Mouse (Mus musculus): Measurements from ENCODE around the gene Ncbp1. TPM values are rescaled to one million over a fixed set of nuclear protein-coding genes. Genes with fewer than 3 reads are reported as not detected.

Ncbp1 gene
- polyA plus RNA-seq, 1 experiment from 2014 or later: 98.3 TPM

GRCm38 (mm10) chr4:46131791-46132190 is 6.6 kb upstream of the Ncbp1 start:
- peaks cover 3% of the 10 kb centered on the region for H3K4me1 ChIP-seq (replicated peaks)
- H3K9me3 ChIP-seq: no peaks in the 10 kb centered on the region
- no peak overlapping the region for H3K27ac ChIP-seq
- no peak overlapping the region for H3K9ac ChIP-seq (replicated peaks)
- no peak overlapping the region for H3K4me2 ChIP-seq (replicated peaks)
- WGBS: 89% methylated on average over 6 of the region's 6 CpGs
- no peak for ATAC-seq
- no peaks in the 10 kb centered on the region for H3K27me3 ChIP-seq
- H3K4me3 ChIP-seq (replicated peaks): no peak overlapping the region
- H3K36me3 ChIP-seq: peaks cover 73% of the 10 kb centered on the region

- H3K4me2 ChIP-seq (replicated peaks): peak overlapping the region; percentile 67
- H3K4me3 ChIP-seq (replicated peaks): peak overlapping the region; percentile 99
- H3K4me1 ChIP-seq (replicated peaks): peaks cover 33% of the 10 kb centered on the region
- H3K9me3 ChIP-seq: no peaks in the 10 kb centered on the region
- peak overlapping the region; percentile 99 for H3K9ac ChIP-seq (replicated peaks)
- H3K36me3 ChIP-seq: peaks cover 23% of the 10 kb centered on the region
- peak overlapping the region; percentile 98 for H3K27ac ChIP-seq
- peak; percentile 89 for ATAC-seq
- H3K27me3 ChIP-seq: no peaks in the 10 kb centered on the region
- 8% methylated on average over 17 of the region's 17 CpGs for WGBS
Observed at GRCm38 (mm10) chr4:46137629-46138286, 655 bp upstream of the Ncbp1 start.

- ATAC-seq: no peak
- peaks cover 20% of the 10 kb centered on the region for H3K4me1 ChIP-seq (replicated peaks)
- H3K4me3 ChIP-seq (replicated peaks): no peak overlapping the region
- no peaks in the 10 kb centered on the region for H3K27me3 ChIP-seq
- no peak overlapping the region for H3K27ac ChIP-seq
- H3K36me3 ChIP-seq: peaks cover 24% of the 10 kb centered on the region
- no peak overlapping the region for H3K4me2 ChIP-seq (replicated peaks)
- H3K9ac ChIP-seq (replicated peaks): no peak overlapping the region
- WGBS: 80% methylated on average over 3 of the region's 3 CpGs
- H3K9me3 ChIP-seq: no peaks in the 10 kb centered on the region
Observed at GRCm38 (mm10) chr4:46144323-46144722, 5.9 kb downstream of the Ncbp1 start.

- Histone ChIP-seq H3K4me3 (replicated peaks) (no peak overlapping the region), H3K27me3 (no peaks in the 10 kb centered on the region), H3K9me3 (no peaks in the 10 kb centered on the region), H3K9ac (replicated peaks) (no peak overlapping the region), H3K36me3 (peaks cover 45% of the 10 kb centered on the region), H3K27ac (no peak overlapping the region), H3K4me2 (replicated peaks) (no peak overlapping the region), H3K4me1 (replicated peaks) (no peaks in the 10 kb centered on the region)
- WGBS: 83% methylated on average over 1 of the region's 1 CpGs
- ATAC-seq: no peak
Observed at GRCm38 (mm10) chr4:46146881-46147280, 8.5 kb downstream of the Ncbp1 start.

GRCm38 (mm10) chr4:46151903-46152544 is 13.6 kb downstream of the Ncbp1 start:
- Histone ChIP-seq H3K9me3 (no peaks in the 10 kb centered on the region), H3K9ac (replicated peaks) (no peak overlapping the region), H3K27me3 (no peaks in the 10 kb centered on the region), H3K4me2 (replicated peaks) (no peak overlapping the region), H3K27ac (no peak overlapping the region), H3K4me3 (replicated peaks) (no peak overlapping the region), H3K36me3 (peaks cover 84% of the 10 kb centered on the region), H3K4me1 (replicated peaks) (no peaks in the 10 kb centered on the region)
- no peak for ATAC-seq
- WGBS: 96% methylated on average over 12 of the region's 12 CpGs

- H3K9ac ChIP-seq (replicated peaks): no peak overlapping the region
Observed at GRCm38 (mm10) chr4:46164027-46164426, 25.6 kb downstream of the Ncbp1 start.

GRCm38 (mm10) chr4:46165831-46166230 is 27.4 kb downstream of the Ncbp1 start:
- Histone ChIP-seq H3K9ac (replicated peaks) (no peak overlapping the region), H3K4me1 (replicated peaks) (no peaks in the 10 kb centered on the region), H3K9me3 (no peaks in the 10 kb centered on the region), H3K4me2 (replicated peaks) (no peak overlapping the region), H3K4me3 (replicated peaks) (no peak overlapping the region), H3K27ac (no peak overlapping the region), H3K36me3 (peaks cover 97% of the 10 kb centered on the region), H3K27me3 (no peaks in the 10 kb centered on the region)
- ATAC-seq: no peak
- 96% methylated on average over 5 of the region's 5 CpGs for WGBS

More at GRCm38 (mm10) chr4:46164027-46164426, 25.6 kb downstream of the Ncbp1 start:
- Histone ChIP-seq H3K4me3 (replicated peaks) (no peak overlapping the region), H3K36me3 (peaks cover 94% of the 10 kb centered on the region), H3K27ac (no peak overlapping the region), H3K4me1 (replicated peaks) (no peaks in the 10 kb centered on the region), H3K9me3 (no peaks in the 10 kb centered on the region), H3K4me2 (replicated peaks) (no peak overlapping the region), H3K27me3 (no peaks in the 10 kb centered on the region)
- no peak for ATAC-seq
- WGBS: 84% methylated on average over 2 of the region's 2 CpGs

- H3K27me3 ChIP-seq: no peaks in the 10 kb centered on the region
- H3K36me3 ChIP-seq: peaks cover 95% of the 10 kb centered on the region
- no peak overlapping the region for H3K9ac ChIP-seq (replicated peaks)
- H3K27ac ChIP-seq: no peak overlapping the region
- H3K4me2 ChIP-seq (replicated peaks): no peak overlapping the region
- H3K4me3 ChIP-seq (replicated peaks): no peak overlapping the region
- no peaks in the 10 kb centered on the region for H3K9me3 ChIP-seq
- WGBS: 92% methylated on average over 7 of the region's 7 CpGs
- H3K4me1 ChIP-seq (replicated peaks): no peaks in the 10 kb centered on the region
- ATAC-seq: no peak
Observed at GRCm38 (mm10) chr4:46171761-46172160, 33.3 kb downstream of the Ncbp1 start.

- H3K9ac ChIP-seq (replicated peaks): no peak overlapping the region
- WGBS: 72% methylated on average over 4 of the region's 4 CpGs
Observed at GRCm38 (mm10) chr4:46176313-46176712, 37.9 kb downstream of the Ncbp1 start.

GRCm38 (mm10) chr4:46177018-46177417 is 38.6 kb downstream of the Ncbp1 start:
- H3K36me3 ChIP-seq: peaks cover 92% of the 10 kb centered on the region

More at GRCm38 (mm10) chr4:46176313-46176712, 37.9 kb downstream of the Ncbp1 start:
- Histone ChIP-seq H3K27me3 (no peaks in the 10 kb centered on the region), H3K4me3 (replicated peaks) (no peak overlapping the region), H3K4me2 (replicated peaks) (no peak overlapping the region), H3K27ac (no peak overlapping the region), H3K9me3 (no peaks in the 10 kb centered on the region), H3K4me1 (replicated peaks) (no peaks in the 10 kb centered on the region), H3K36me3 (peaks cover 92% of the 10 kb centered on the region)
- ATAC-seq: no peak

GRCm38 (mm10) chr4:46177496-46177895 is 39.1 kb downstream of the Ncbp1 start:
- no peak overlapping the region for H3K9ac ChIP-seq (replicated peaks)
- no peak for ATAC-seq
- H3K9me3 ChIP-seq: no peaks in the 10 kb centered on the region
- H3K27me3 ChIP-seq: no peaks in the 10 kb centered on the region
- no peaks in the 10 kb centered on the region for H3K4me1 ChIP-seq (replicated peaks)
- WGBS: 90% methylated on average over 7 of the region's 7 CpGs
- H3K36me3 ChIP-seq: peaks cover 94% of the 10 kb centered on the region
- H3K4me3 ChIP-seq (replicated peaks): no peak overlapping the region
- H3K27ac ChIP-seq: no peak overlapping the region
- no peak overlapping the region for H3K4me2 ChIP-seq (replicated peaks)

More at GRCm38 (mm10) chr4:46177018-46177417, 38.6 kb downstream of the Ncbp1 start:
- Histone ChIP-seq H3K4me1 (replicated peaks) (no peaks in the 10 kb centered on the region), H3K9me3 (no peaks in the 10 kb centered on the region), H3K27ac (no peak overlapping the region), H3K4me3 (replicated peaks) (no peak overlapping the region), H3K9ac (replicated peaks) (no peak overlapping the region), H3K27me3 (no peaks in the 10 kb centered on the region), H3K4me2 (replicated peaks) (no peak overlapping the region)
- WGBS: 80% methylated on average over 5 of the region's 5 CpGs
- no peak for ATAC-seq

- Histone ChIP-seq H3K4me3 (replicated peaks) (no peak overlapping the region), H3K27me3 (no peaks in the 10 kb centered on the region), H3K27ac (no peak overlapping the region), H3K9me3 (no peaks in the 10 kb centered on the region), H3K9ac (replicated peaks) (no peak overlapping the region), H3K4me2 (replicated peaks) (no peak overlapping the region), H3K36me3 (peaks cover 90% of the 10 kb centered on the region), H3K4me1 (replicated peaks) (no peaks in the 10 kb centered on the region)
- WGBS: 70% methylated on average over 6 of the region's 6 CpGs
- no peak for ATAC-seq
Observed at GRCm38 (mm10) chr4:46181168-46181567, 42.8 kb downstream of the Ncbp1 start.
